Mouse (Mus musculus) MN1 (cell line): ENCODE results near the gene Lonrf2.

ENCODE experiments used
- DNase-seq: peaks from one replicate; pipeline ENCODE4 v3.0.0-alpha.2; 2016; ENCODE audit warnings: low spot score

Lonrf2 gene

DNA sequence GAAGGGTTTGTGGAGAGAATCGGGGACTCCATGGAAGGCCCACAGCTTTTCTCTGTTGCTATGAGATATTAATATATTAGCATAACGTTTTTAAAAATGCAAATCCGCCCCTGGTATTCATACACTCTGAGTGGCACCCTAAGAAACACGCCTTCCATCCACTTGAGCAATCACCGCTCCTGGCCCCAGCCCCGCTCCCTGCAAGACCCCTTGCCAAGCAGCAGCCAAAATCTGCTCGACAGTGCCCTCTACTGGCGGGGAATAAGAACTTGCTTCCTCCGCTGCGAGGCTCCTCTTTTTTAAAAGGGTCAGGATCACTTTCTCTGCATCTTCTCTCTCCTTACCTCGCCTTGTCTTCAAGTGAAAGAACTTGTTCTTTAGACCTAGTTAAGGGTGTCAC lies 68.7 kb downstream of the Lonrf2 start:
- DNase-seq = no peak

DNA sequence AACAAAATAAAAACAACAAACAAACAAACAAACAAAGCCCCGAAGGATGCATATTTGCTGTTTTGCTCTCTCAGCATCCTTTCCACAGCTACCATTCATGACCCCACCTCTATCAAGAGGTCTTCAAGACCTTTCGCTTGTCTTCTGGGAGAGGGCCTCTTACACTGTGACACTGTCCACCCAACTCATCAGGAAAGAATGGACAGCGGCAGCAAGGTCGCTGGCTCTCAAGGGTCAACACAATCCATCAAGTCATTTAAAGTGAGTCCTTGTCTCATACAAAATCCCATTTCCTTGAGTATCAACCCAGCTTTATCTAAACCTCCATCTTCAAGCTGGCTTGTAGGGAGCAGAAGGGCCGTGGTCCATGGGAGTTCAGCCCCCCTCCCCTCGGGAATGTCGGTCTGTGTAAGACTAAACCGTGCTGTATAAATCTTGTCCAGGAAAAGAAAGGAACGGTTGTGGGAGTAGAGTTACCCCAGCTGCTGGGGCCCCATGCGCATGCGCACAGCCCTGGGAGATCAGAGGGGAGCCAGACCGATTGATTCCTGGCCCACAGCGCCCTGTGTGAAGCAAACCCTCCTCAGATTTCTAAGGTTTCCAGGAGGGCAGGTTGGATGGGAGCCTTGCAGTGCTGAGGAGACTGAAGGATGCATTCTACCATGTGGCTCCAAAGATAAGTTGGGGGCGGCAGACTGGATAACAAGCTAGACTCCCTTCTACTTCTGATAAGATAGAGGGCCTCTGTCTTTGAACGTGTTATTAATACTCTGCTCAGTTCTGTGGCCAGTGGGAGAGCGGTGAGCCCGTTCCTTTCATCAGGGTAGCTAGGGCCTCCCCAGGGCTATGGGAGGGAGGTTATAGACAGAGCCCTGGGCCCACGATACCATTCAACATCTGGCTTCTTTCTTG lies 69.6 kb downstream of the Lonrf2 start:
- no peak for DNase-seq

DNA sequence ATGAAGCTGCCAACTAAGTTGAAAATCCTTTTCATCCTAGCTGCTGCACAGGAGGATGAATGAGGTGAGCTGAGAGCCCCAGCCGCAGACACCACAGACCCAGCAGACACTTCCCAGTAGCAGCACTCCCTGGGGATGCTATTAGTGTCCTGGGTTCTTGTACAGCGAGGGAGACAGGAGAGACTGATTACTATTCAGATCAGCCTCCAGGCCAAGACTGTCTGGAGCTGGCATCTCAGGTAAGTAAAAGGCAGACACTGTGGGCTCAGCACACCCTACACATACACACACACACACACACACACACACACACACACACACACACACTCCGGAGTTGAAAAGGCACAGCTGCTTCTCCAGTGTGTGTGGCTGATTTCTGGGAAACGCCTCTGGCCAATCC lies 70.3 kb downstream of the Lonrf2 start:
- no peak for DNase-seq

DNA sequence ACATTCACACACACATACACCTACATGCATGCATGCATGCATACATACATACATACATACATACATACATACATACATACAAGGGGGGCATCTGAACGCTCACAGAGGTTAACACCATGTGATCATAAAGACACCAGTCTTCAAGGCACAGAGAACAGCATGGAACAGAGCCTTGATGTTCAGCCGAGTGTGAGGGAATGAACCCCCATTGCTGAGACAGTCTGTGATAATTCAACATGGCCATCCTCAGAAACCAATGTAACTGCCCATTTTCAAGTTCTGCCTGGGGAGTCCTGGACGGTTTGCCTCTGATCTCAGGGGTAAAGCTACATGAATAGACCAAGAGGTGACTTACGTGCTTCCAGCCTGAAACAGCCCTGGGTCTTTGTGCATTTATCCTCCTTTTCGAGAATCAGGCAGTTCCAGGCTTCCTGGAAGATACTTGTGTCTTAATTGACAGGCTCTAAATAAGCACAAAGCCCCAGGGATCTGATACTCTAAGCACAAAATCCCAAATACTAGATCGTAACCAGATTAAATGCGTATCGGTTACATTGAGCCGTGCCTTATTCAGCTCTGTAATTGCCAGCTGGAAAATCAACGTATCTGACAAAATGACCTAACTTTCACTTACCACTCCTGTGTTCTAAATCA lies 72.4 kb downstream of the Lonrf2 start:
- no peak for DNase-seq

DNA sequence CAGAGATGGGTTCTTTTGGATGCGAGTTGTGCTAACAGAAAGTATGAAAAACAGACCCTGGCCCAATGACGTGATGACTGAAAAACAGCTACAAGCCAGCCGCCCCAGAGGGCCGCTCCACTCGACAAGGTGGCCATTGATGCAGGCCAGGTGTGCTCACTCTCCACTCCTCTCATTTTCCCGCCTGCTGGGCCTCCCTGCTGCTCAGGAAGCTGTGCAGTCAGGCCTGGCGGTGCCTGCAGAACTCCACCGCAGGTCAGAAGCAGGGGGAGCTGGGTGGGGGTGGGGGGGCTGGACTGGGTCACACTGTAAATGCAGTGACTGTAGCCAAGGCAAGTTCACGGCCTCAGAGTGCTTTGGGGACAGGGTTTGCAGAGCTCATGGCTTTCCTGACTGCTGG lies 76.1 kb downstream of the Lonrf2 start:
- no peak for DNase-seq

DNA sequence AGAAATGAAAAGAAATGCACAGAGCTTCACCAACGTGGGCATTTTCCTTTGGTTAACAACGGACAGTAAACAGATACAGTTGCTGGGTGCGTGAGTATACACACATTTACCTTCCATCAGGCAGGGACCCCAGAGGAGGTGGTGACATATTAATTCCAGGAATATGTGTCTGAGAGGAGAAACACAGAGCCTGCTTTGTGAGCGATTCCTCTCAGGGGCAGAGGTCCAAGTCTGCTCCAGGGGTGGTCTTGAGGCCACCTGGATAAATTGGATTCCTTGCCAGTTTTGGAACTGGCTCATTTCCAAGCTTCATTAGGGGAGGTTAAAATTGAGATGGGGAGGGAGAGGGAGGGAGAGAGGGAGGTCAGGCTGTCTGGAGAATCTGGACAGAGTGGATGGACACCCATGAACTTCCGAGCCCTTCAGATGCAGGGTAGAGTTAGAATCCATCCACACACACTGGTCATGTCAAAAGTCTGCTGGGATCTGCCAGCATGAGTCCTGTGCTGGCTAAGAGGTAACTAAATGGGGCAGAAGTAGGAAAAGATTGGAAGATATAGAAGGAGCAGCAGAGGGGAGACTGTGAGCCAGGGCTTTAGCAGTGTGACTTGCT lies 78.6 kb downstream of the Lonrf2 start:
- no peak for DNase-seq

GRCm38 (mm10) chr1:38743863-38744262 lies 92.6 kb downstream of the Lonrf2 start:
- DNase-seq = no peak
